Mouse (Mus musculus) ES-E14 (cell line): Measurements from ENCODE around the gene 1600002K03Rik.

Experiments used
- CHD2 ChIP-seq: IDR thresholded peaks from 2 replicates; pipeline ENCODE4 v1.6.1; 2014; ENCODE audit warnings: mild to moderate bottlenecking, low read depth, low read length, inconsistent platforms
- HCFC1 ChIP-seq: IDR thresholded peaks from 2 replicates; pipeline ENCODE4 v1.6.1; 2012; ENCODE audit warnings: low read length, inconsistent platforms, borderline replicate concordance; ENCODE audit not compliant: insufficient read depth
- MAFK ChIP-seq: IDR thresholded peaks from 2 replicates; pipeline ENCODE4 v1.6.1; 2014; ENCODE audit warnings: mild to moderate bottlenecking, low read depth, low read length, inconsistent platforms; ENCODE audit not compliant: insufficient read depth
- ZC3H11A ChIP-seq: IDR thresholded peaks from 2 replicates; pipeline ENCODE4 v1.6.1; 2012; ENCODE audit warnings: low read depth, mild to moderate bottlenecking, inconsistent platforms, low read length, borderline replicate concordance
- ZNF384 ChIP-seq: IDR thresholded peaks from 2 replicates; pipeline ENCODE4 v1.6.1; 2012; ENCODE audit warnings: low read depth, low read length, inconsistent platforms

GRCm38 (mm10) chr10:80144864-80145838, 27.6 kb upstream of the 1600002K03Rik start:
- TF ChIP-seq CHD2 (no peak), HCFC1 (no peak), MAFK (no peak), ZNF384 (no peak), ZC3H11A (no peak)
